Mouse (Mus musculus) midbrain, embryonic 13.5 days (tissue): ENCODE data around the gene H2-Ob. TPM values are rescaled to one million over a fixed set of nuclear protein-coding genes. Genes with fewer than 3 reads are reported as not detected.
"Not testable (repeated sequence)": the region's sequence is repeated elsewhere in the genome, so short reads cannot be mapped to it uniquely, and the experiment has no call there.

Experiments used
- ATAC-seq: fragments of 200-750 bp; cut with Nextera tagmentation; 2 replicates; pipeline ENCODE4 v1.8.0; 2017; ENCODE audit warnings: mild to moderate bottlenecking, moderate TSS enrichment, moderate library complexity
- H3K27ac ChIP-seq: fragments of 300-500 bp; sonication (generic); 2 replicates; pipeline ENCODE4 v1.5.1; 2015; ENCODE audit warnings: inconsistent platforms, mild to moderate bottlenecking, moderate library complexity
- H3K27me3 ChIP-seq: fragments of 300-500 bp; sonication (generic); 2 replicates; pipeline ENCODE4 v1.6.1; 2015; ENCODE audit warnings: mild to moderate bottlenecking, inconsistent platforms
- H3K36me3 ChIP-seq: fragments of 300-500 bp; sonication (generic); 2 replicates; pipeline ENCODE4 v1.6.1; 2015; ENCODE audit warnings: mild to moderate bottlenecking, inconsistent platforms
- H3K4me1 ChIP-seq: fragments of 300-500 bp; sonication (generic); replicated peaks from 2 replicates; pipeline ENCODE4 v1.6.1; 2015; ENCODE audit warnings: inconsistent platforms
- H3K4me2 ChIP-seq: fragments of 300-500 bp; sonication (generic); replicated peaks from 2 replicates; pipeline ENCODE4 v1.6.1; 2015; ENCODE audit warnings: moderate library complexity, mild to moderate bottlenecking, inconsistent platforms
- H3K4me3 ChIP-seq: fragments of 300-500 bp; sonication (generic); replicated peaks from 2 replicates; pipeline ENCODE4 v1.5.1; 2015; ENCODE audit warnings: mild to moderate bottlenecking, inconsistent platforms
- H3K9ac ChIP-seq: fragments of 300-500 bp; sonication (generic); replicated peaks from 2 replicates; pipeline ENCODE4 v1.6.1; 2015; ENCODE audit warnings: mild to moderate bottlenecking, inconsistent platforms
- H3K9me3 ChIP-seq: fragments of 300-500 bp; sonication (generic); 2 replicates; pipeline ENCODE4 v1.6.1; 2016; ENCODE audit warnings: mild to moderate bottlenecking, inconsistent platforms
- WGBS: fragments of 180-500 bp; shearing (Covaris S2); methylation state at CpG from one replicate; pipeline ENCODE4 v1.1.7; 2015; 5-methylcytosine and 5-hydroxymethylcytosine counted together
- polyA plus RNA-seq: library from polyadenylated mRNA; unstranded; fragments of >200 nt; fragmentation: Nextera tagmentation; extraction: Ambion mirVana; gene quantifications from 2 replicates; pipeline ENCODE4 v1.2.1, GENCODE M21; 2015

The H2-Ob gene
- polyA plus RNA-seq, 1 experiment from 2014 or later: not detected

GRCm38 (mm10) chr17:34209680-34210079 lies 29.0 kb upstream of the H2-Ob start:
- Histone ChIP-seq H3K9ac (no peak overlapping the region), H3K4me3 (no peak overlapping the region), H3K36me3 (no peaks in the 10 kb centered on the region), H3K4me2 (no peak overlapping the region), H3K27me3 (peaks cover 80% of the 10 kb centered on the region), H3K9me3 (no peaks in the 10 kb centered on the region), H3K4me1 (peaks cover 11% of the 10 kb centered on the region), H3K27ac (no peak overlapping the region)
- WGBS: 51% methylated on average over 3 of the region's 3 CpGs
- no peak for ATAC-seq

DNA sequence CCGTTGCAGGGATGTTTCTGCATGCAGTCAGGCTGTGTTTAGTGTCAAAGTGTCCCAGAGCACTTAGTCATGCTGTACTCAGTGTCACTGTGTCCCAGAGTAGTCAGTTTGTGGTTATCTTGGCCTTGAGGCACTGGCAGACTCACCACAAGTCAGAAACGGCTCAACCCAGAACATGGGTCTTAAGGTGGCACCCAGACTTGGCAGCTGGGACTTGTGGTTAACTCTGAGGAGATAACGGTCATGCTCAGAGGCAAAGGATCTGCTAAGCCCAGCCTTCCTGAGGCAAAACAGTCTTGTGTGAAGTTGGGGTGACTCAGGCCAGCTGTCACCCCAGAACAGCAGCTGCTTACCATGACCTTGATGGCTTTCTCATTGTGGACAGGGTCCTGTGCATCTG lies 28.1 kb upstream of the H2-Ob start:
- Histone ChIP-seq H3K4me3 (no peak overlapping the region), H3K4me1 (peaks cover 5% of the 10 kb centered on the region; the same call in 1 of the 2 replicates), H3K27me3 (peaks cover 79% of the 10 kb centered on the region), H3K9ac (no peak overlapping the region), H3K27ac (no peak overlapping the region), H3K4me2 (no peak overlapping the region), H3K36me3 (no peaks in the 10 kb centered on the region), H3K9me3 (no peaks in the 10 kb centered on the region)
- no peak for ATAC-seq
- WGBS: 86% methylated on average over 3 of the region's 3 CpGs

DNA sequence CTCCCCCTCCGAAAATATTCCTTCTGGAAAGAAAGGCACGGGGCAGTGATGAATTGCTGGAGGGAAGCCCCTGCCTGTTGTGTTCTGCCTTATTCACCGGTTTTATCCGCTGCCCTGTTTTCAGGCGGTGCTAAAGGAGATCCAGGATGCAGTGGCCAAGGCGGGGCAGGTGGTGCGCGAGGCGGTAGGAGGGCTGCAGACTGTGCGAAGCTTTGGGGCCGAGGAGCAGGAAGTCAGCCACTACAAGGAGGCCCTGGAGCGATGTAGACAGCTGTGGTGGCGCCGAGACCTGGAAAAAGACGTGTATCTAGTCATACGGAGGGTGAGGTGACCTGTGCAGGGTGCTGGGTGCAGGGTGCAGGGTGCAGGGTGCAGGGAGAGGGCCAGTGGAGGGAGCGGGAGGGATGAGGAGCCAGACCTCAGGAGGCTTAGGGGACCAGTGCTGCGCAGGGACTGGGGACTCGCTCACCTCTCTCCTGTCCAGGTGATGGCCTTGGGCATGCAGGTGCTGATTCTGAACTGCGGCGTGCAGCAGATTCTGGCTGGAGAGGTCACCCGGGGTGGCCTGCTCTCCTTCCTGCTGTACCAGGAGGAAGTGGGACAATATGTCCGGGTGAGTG lies 26.8 kb upstream of the H2-Ob start:
- H3K36me3 ChIP-seq: no peaks in the 10 kb centered on the region
- no peak for ATAC-seq
- H3K9ac ChIP-seq: no peak overlapping the region
- peaks cover 67% of the 10 kb centered on the region for H3K27me3 ChIP-seq
- peaks cover 5% of the 10 kb centered on the region; the same call in 1 of the 2 replicates for H3K4me1 ChIP-seq
- no peaks in the 10 kb centered on the region for H3K9me3 ChIP-seq
- H3K27ac ChIP-seq: no peak overlapping the region
- H3K4me2 ChIP-seq: no peak overlapping the region
- no peak overlapping the region for H3K4me3 ChIP-seq
- 19% methylated on average over 23 of the region's 23 CpGs for whole genome bisulfite sequencing

DNA sequence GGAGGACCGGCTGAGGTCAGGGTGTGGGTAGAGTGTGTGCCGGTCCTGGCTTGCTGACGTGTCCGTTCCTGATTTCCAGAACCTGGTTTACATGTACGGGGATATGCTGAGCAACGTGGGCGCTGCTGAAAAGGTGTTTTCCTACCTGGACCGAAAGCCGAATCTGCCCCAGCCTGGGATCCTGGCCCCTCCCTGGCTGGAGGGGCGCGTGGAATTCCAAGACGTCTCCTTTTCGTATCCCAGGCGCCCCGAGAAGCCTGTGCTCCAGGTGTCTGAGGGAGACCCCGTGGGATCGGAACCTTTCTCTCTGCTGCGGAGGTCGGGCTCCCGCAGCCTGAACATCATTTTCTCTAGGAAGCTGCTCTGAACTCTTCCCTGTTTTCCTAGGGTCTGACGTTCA lies 24.8 kb upstream of the H2-Ob start:
- no peak for ATAC-seq
- WGBS: 41% methylated on average over 21 of the region's 21 CpGs
- peaks cover 5% of the 10 kb centered on the region; the same call in 1 of the 2 replicates for H3K4me1 ChIP-seq
- no peak overlapping the region for H3K4me3 ChIP-seq
- no peak overlapping the region; the same call in 1 of the 2 replicates for H3K9ac ChIP-seq
- no peak overlapping the region for H3K4me2 ChIP-seq
- H3K27me3 ChIP-seq: peaks cover 58% of the 10 kb centered on the region
- no peak overlapping the region for H3K27ac ChIP-seq
- H3K9me3 ChIP-seq: no peaks in the 10 kb centered on the region
- H3K36me3 ChIP-seq: no peaks in the 10 kb centered on the region

DNA sequence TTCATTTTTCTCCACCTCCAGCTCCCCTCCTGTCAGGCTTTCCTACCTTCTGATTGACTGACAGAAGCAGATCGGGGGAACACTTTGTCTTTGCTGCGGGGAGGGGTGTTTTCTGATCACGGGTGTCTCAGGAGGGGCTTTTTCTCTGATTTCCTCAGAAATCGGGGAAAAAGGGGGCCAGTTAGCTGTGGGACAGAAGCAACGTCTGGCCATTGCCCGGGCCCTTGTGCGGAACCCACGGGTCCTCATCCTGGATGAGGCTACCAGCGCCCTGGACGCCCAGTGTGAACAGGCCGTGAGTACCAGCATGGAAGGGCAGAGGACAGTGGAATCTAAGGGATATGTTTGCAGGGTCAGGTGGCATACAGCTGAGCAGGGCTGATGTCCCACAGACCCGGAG lies 23.5 kb upstream of the H2-Ob start:
- H3K36me3 ChIP-seq: no peaks in the 10 kb centered on the region
- no peak overlapping the region for H3K4me2 ChIP-seq
- no peak overlapping the region for H3K27ac ChIP-seq
- H3K27me3 ChIP-seq: peaks cover 53% of the 10 kb centered on the region
- WGBS: 86% methylated on average over 12 of the region's 12 CpGs
- H3K9me3 ChIP-seq: no peaks in the 10 kb centered on the region
- ATAC-seq: no peak
- peaks cover 5% of the 10 kb centered on the region; the same call in 1 of the 2 replicates for H3K4me1 ChIP-seq
- no peak overlapping the region for H3K4me3 ChIP-seq
- no peak overlapping the region for H3K9ac ChIP-seq

- Histone ChIP-seq H3K4me2 (no peak overlapping the region), H3K4me1 (no peaks in the 10 kb centered on the region), H3K36me3 (no peaks in the 10 kb centered on the region), H3K4me3 (no peak overlapping the region), H3K27ac (no peak overlapping the region), H3K9me3 (no peaks in the 10 kb centered on the region), H3K27me3 (peaks cover 32% of the 10 kb centered on the region), H3K9ac (no peak overlapping the region)
- 89% methylated on average over 8 of the region's 8 CpGs for WGBS
- ATAC-seq: no peak
Measured at GRCm38 (mm10) chr17:34217216-34217928, 21.3 kb upstream of the H2-Ob start.

GRCm38 (mm10) chr17:34217986-34218385 lies 20.7 kb upstream of the H2-Ob start:
- no peak overlapping the region for H3K27ac ChIP-seq
- 89% methylated on average over 5 of the region's 5 CpGs for WGBS
- no peaks in the 10 kb centered on the region for H3K9me3 ChIP-seq
- H3K4me3 ChIP-seq: no peak overlapping the region
- H3K4me2 ChIP-seq: no peak overlapping the region
- H3K4me1 ChIP-seq: no peaks in the 10 kb centered on the region
- H3K36me3 ChIP-seq: no peaks in the 10 kb centered on the region
- no peak for ATAC-seq
- peaks cover 26% of the 10 kb centered on the region for H3K27me3 ChIP-seq
- no peak overlapping the region for H3K9ac ChIP-seq

DNA sequence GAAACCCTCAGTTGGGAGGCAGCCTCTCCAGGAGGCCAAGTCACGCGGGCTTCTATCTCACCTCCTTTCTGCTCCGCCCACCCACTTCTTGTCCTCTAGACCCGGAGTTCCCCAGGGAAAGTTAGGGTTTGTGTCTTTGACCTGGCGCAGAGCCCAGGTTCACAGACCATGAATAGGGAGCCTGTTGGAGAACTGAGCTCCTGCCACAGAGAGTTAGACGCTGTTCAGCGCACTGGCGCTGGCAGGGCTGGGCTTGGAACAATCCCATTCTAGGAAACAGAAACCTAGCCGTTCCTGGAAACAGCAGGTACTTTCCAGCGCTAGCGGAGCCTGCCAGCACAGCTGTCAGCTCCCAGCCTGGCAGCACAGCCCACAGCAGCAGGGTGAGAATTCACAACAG lies 20.0 kb upstream of the H2-Ob start:
- WGBS: 89% methylated on average over 11 of the region's 11 CpGs
- H3K27me3 ChIP-seq: peaks cover 20% of the 10 kb centered on the region
- H3K4me2 ChIP-seq: no peak overlapping the region
- H3K4me3 ChIP-seq: no peak overlapping the region
- no peak overlapping the region for H3K27ac ChIP-seq
- no peak overlapping the region for H3K9ac ChIP-seq
- H3K9me3 ChIP-seq: no peaks in the 10 kb centered on the region
- H3K36me3 ChIP-seq: no peaks in the 10 kb centered on the region
- H3K4me1 ChIP-seq: no peaks in the 10 kb centered on the region
- no peak for ATAC-seq

DNA sequence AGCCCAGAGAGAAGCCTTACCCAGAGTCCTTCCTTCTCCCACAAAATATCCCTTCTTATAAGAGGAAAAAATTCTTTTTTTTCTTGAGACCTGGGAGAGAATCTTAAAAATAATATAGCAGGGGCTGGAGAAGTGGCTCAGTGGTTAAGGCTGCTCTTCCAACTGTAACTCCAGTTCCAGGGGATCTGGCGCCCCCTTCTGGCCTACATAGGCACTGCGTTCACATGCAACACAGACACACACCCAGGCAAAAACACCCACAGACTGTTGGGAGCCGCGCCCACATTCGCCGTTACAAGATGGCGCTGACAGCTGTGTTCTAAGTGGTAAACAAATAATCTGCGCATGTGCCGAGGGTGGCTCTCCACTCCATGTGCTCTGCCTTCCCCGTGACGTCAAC lies 19.6 kb upstream of the H2-Ob start:
- not testable (repeated sequence) for H3K9me3 ChIP-seq, H3K4me1 ChIP-seq, H3K9ac ChIP-seq, H3K27ac ChIP-seq, H3K36me3 ChIP-seq, ATAC-seq, H3K4me2 ChIP-seq, H3K4me3 ChIP-seq
- WGBS: 90% methylated on average over 9 of the region's 11 CpGs
- H3K27me3 ChIP-seq: peaks cover 15% of the 10 kb centered on the region

GRCm38 (mm10) chr17:34219801-34220200 lies 18.9 kb upstream of the H2-Ob start:
- 92% methylated on average over 4 of the region's 7 CpGs for WGBS
- H3K4me2 ChIP-seq, H3K4me1 ChIP-seq, H3K27me3 ChIP-seq, H3K36me3 ChIP-seq, H3K4me3 ChIP-seq, H3K9ac ChIP-seq, H3K27ac ChIP-seq, H3K9me3 ChIP-seq, ATAC-seq: not testable (repeated sequence)

GRCm38 (mm10) chr17:34220401-34220800 lies 18.3 kb upstream of the H2-Ob start:
- not testable (repeated sequence) for H3K27me3 ChIP-seq, H3K9me3 ChIP-seq, H3K4me3 ChIP-seq, H3K9ac ChIP-seq, H3K4me2 ChIP-seq, H3K4me1 ChIP-seq, H3K27ac ChIP-seq, H3K36me3 ChIP-seq, ATAC-seq
- 91% methylated on average over 7 of the region's 16 CpGs for WGBS

DNA sequence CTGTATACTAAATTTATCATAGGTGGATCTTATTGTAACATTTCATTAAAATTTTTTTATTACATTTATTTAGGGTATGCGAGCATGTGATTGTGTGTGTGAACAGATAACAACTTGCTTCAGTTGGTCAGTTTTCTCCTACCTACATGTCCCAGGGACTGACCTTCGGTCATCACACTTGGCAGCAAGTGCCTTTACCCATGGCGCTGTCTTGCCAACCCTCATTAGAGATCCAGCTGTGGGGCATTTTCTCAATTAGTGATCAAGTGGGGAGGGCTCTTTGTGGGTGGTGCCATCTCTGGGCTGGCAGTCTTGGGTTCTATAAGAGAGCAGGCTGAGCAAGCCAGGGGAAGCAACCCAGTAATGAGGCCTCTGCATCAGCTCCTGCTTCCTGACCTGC lies 13.9 kb upstream of the H2-Ob start:
- no peak overlapping the region for H3K9ac ChIP-seq
- no peak overlapping the region for H3K27ac ChIP-seq
- H3K4me1 ChIP-seq: no peaks in the 10 kb centered on the region
- H3K27me3 ChIP-seq: no peaks in the 10 kb centered on the region
- no peaks in the 10 kb centered on the region for H3K36me3 ChIP-seq
- H3K4me2 ChIP-seq: no peak overlapping the region
- WGBS: 97% methylated on average over 3 of the region's 3 CpGs
- H3K9me3 ChIP-seq: peaks cover 4% of the 10 kb centered on the region; the same call in 1 of the 2 replicates
- H3K4me3 ChIP-seq: no peak overlapping the region
- ATAC-seq: no peak
